Mouse (Mus musculus): ENCODE results near the gene Lrmda. TPM values are rescaled to one million over a fixed set of nuclear protein-coding genes. Genes with fewer than 3 reads are reported as not detected.

The Lrmda gene
- total RNA-seq, 2 experiments from 2014 or later = 0.66 to 0.97 TPM

GRCm38 (mm10) chr14:22183195-22183594 lies 163.7 kb downstream of the Lrmda start:
- no peak for DNase-seq (ENCODE audit: low spot score in 2 of 2)
- intact Hi-C loops (cut with DNase I) = no loop called here

DNA sequence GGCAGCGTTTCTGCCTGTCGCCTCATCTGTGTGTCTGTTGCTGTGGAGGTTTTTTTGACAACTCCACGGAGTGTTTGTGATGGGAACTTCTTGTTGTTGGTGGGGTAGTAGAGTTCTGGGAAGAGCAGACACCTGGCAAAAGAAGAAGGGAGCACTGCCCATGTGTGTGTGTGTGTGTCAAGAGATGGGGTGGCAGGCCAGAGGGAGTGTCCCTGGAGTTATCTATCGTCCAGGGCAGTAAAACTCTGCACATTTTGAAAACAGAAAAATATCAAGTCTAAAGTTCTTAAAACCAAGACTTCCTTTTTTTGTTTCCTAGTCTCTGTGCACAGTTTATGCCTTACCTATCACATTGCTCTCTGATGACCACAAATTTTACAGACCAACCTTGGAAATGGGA lies 165.9 kb downstream of the Lrmda start:
- DNase-seq (ENCODE audit: low spot score in 2 of 2) = no peak
- intact Hi-C loops (cut with DNase I) = no loop called here

DNA sequence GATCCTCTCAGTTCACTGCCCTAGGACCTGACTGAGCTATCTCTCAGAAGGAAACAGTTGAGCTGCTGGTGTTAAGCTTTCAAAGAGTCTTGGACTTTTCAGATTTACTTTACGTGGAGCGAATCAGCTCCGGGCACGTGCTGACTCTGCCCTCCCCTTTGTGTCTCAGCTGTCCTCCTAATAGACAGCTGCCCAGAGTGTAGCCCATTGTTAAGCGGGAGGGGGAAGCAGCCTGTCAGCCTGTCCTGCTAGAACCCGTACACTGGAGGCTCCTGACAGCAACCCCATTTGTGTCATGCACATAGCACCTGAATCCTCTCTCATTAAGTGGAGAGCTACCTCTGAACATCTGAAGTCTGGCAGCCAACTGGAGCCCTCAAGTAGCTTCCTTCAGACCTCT lies 170.6 kb downstream of the Lrmda start:
- DNase-seq (ENCODE audit: low spot score in 2 of 2) = no peak
- intact Hi-C loops (cut with DNase I) = no loop called here

GRCm38 (mm10) chr14:22192185-22192584 lies 172.7 kb downstream of the Lrmda start:
- DNase-seq (ENCODE audit: low spot score in 2 of 2) = no peak
- intact Hi-C loops (cut with DNase I) = no loop called here

DNA sequence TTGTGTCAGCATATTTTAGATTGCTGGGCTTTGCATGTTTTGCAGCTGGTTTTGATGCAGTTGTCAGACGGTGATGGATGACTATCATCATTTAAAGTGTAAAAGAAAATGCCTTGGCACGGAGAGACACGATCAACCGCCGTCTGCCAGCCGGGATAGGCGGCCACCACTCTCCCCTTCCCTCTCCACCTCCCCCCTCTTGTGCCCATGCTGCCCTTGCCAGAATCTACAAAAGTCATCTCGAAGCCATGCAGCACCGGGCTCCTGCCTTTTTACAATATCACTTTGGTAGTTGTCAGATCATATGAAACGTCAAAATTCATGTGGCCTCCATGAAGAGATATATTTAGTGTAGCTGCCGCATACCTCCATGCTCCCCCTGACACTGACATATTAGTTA lies 178.5 kb downstream of the Lrmda start:
- intact Hi-C loops (cut with DNase I) = no loop called here
- DNase-seq (ENCODE audit: low spot score in 2 of 2) = no peak

- intact Hi-C loops (cut with DNase I) = no loop called here
- no peak for DNase-seq (ENCODE audit: low spot score in 2 of 2)
Measured at GRCm38 (mm10) chr14:22198641-22199425, 179.3 kb downstream of the Lrmda start.

- no peak for DNase-seq (ENCODE audit: low spot score in 2 of 2)
- intact Hi-C loops (cut with DNase I) = no loop called here
Measured at GRCm38 (mm10) chr14:22201667-22202066, 182.2 kb downstream of the Lrmda start.

DNA sequence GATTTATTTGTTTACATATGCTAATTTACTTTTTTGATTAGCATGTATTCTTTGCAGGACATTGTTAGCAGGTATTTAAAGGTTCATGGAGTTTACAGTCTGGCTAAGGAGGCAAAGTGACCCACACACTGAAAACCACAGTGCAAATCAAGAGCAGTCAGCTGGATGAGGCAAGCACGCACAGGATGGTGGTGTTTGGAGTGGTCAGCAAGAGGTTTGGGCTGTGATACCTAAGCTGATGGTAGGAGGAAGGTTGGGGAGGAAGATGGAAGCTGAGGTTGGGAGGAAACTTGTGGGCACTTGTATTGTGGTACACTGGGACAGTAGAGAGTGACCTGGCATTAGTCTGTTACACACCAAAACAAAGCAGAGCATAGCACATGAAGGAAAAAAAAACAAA lies 191.1 kb downstream of the Lrmda start:
- no peak for DNase-seq (ENCODE audit: low spot score in 2 of 2)
- intact Hi-C loops (cut with DNase I) = no loop called here

- no peak for DNase-seq (ENCODE audit: low spot score in 2 of 2)
- intact Hi-C loops (cut with DNase I) = no loop called here
Measured at GRCm38 (mm10) chr14:22218183-22218582, 198.7 kb downstream of the Lrmda start.

DNA sequence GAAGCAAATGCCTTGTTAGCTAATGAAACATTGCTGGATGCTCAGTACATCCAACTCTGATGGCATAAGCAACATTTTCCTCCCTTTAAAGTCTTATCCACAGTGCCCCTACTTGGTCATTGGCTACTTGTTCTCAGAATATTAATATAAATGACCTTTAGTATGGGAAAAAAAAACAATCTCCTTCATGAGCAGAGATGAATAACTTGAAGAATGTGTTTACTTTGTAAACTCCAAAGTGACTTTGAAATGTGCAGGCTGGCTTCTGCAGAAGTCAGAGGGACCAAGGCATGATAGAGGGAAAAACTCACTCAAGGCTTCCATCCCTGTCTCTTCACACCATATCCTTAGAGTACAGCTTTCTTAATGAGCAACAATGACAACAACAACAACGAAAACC lies 202.5 kb downstream of the Lrmda start:
- intact Hi-C loops (cut with DNase I) = no loop called here
- DNase-seq (ENCODE audit: low spot score in 2 of 2) = no peak

DNA sequence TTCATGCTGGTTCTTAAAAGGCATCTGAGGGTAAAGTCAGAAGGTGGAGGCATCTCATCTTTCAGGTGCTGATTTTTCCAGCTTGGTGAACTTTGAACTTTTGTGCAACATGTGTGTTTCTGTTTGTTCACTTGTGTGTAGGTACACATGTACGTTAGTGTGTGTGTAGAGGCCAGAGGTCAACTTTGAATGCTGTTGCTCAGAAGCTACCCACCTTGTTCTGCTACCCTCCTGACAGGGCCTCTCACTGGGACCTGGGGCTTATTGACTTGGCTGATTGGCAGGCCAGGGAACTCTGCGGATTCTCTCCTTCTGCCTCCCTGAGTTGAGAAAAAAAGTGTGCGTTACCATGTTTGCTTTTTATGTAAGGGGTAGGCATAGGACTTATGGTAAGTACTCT lies 203.1 kb downstream of the Lrmda start:
- intact Hi-C loops (cut with DNase I) = no loop called here
- no peak for DNase-seq (ENCODE audit: low spot score in 2 of 2)

GRCm38 (mm10) chr14:22226205-22226604 lies 206.7 kb downstream of the Lrmda start:
- no peak for DNase-seq (ENCODE audit: low spot score in 2 of 2)
- intact Hi-C loops (cut with DNase I) = no loop called here

DNA sequence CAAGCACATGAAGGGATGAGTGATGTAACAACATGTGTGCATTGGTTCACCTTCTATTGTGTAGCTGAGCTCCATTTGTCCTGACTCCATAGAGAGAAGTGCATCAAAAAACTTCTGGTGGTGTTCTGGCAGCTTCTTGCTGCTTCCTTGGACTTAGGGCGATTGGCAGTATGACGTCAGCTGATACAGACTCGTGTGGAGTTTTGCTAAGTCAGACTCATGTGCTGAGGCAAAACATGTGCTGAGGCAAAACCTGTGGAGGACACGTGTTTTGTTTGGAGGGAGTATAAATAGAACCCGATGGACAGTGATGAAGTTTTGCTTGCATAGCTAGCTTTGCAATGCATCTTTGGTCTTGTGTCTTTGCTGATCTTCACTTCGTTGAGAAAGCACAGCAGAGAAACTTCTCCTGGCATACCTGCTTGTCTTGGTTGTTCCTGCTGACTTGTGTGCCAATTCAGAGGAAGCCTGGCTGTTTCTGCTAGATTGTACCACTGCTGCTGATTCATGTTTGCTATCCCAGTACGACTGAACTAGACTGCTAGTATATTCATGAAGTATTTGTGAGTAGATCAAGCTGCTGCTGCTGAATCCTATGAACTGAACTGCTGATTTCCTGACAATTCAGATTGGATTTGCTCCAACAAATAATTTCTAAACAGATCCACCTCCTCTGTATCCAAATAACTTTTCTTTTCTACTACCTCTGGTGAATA lies 208.9 kb downstream of the Lrmda start:
- intact Hi-C loops (cut with DNase I) = no loop called here

DNA sequence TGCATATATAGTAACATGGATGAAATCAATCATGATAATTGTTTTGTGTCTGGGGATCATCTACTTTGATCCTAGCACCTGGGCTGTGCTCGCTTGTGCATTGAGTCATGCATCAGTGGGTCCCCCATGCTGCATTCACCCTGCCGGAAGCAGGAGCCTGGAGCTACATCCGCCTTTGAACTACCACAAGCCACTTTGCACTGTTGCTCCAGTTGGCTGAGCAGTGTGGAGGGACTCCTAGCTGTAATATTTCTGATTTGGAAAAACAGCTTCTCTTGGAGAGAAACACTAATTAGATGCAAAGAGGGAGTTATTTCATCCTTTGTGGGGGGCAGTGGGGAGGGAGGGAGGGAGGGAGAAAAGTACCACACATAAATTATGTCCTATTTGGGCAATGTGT lies 220.8 kb downstream of the Lrmda start:
- intact Hi-C loops (cut with DNase I) = no loop called here
- DNase-seq (ENCODE audit: low spot score in 2 of 2) = no peak

More for the DNA sequence above, 208.9 kb downstream of the Lrmda start:
- no peak for DNase-seq (ENCODE audit: low spot score in 2 of 2)

GRCm38 (mm10) chr14:22255458-22255857 lies 235.9 kb downstream of the Lrmda start:
- DNase-seq (ENCODE audit: low spot score in 2 of 2) = no peak
- intact Hi-C loops (cut with DNase I) = no loop called here

GRCm38 (mm10) chr14:22256274-22256673 lies 236.8 kb downstream of the Lrmda start:
- intact Hi-C loops (cut with DNase I) = no loop called here
- DNase-seq (ENCODE audit: low spot score in 2 of 2) = peak; percentile 5

DNA sequence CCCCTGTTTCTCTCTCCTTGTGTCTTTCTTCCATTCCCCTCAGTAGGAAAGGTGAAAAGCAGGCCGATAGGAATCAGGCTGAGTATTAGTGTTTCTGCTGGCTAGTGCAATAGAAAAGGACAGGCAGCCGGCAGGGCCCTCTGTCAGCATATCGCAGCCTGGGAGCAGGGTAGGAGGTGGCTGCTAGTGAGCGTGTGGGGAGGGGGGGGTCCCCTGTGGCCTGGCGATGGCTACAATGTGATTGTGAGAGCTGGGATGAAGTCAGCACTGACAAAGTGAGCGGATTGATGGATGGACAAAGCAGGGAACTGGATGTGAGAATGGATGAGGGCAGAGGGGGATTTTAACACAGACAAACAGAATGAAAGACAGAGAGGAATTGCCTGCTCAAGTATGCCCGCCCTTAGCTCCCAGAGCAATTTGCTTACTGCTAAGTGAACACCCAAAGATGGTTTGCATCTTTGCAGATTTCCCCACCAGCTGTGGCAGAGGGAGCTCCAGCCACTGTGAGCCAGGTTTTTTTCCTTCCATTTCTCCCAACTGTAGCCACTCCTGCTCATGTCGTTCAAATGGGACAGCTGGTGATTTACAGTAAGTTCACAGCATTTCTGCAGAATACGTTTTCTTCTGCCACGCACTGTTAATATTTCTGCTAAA lies 240.0 kb downstream of the Lrmda start:
- peak in 1 of 2 experiments; percentile 3 for DNase-seq (ENCODE audit: low spot score in 2 of 2)

GRCm38 (mm10) chr14:22260033-22260419 lies 240.5 kb downstream of the Lrmda start:
- intact Hi-C loops (cut with DNase I) = no loop called here
- no peak for DNase-seq (ENCODE audit: low spot score in 2 of 2)

More for the DNA sequence above, 240.0 kb downstream of the Lrmda start:
- intact Hi-C loops (cut with DNase I) = no loop called here

GRCm38 (mm10) chr14:22265229-22265905 lies 245.9 kb downstream of the Lrmda start:
- no peak for DNase-seq (ENCODE audit: low spot score in 2 of 2)
- intact Hi-C loops (cut with DNase I) = no loop called here

DNA sequence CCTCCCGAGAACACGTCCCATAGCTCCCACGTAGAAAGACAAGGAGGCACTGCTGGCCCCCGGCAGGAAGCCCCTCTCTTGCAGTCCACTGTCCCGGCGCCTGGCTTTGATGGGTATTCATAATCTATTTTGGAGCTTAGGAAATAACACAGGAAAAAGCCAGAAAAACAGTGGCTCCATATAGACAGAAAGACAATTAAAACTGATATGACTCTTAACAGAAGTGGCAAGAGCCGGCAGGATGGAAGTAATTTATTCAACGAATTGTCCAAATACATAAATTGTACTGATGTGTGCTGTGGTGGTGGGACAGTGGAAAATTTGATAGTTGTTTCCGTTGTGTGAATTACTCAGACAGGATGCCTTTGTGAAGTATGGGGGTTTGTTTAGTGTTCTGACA lies 250.3 kb downstream of the Lrmda start:
- DNase-seq (ENCODE audit: low spot score in 2 of 2) = no peak
- intact Hi-C loops (cut with DNase I) = no loop called here
